Mouse (Mus musculus) inflammation-experienced regulatory T-cells, adult 6 months (primary cell): ENCODE results near the gene Gatad2a. TPM values are rescaled to one million over a fixed set of nuclear protein-coding genes. Genes with fewer than 3 reads are reported as not detected.

ENCODE experiments used
- ATAC-seq: one replicate; pipeline ENCODE4 v1.8.0; 2017
- polyA plus RNA-seq, 3 experiments: library from polyadenylated mRNA; unstranded; fragments of 100-300 nt; shearing (Covaris generic); gene quantifications; one replicate each; pipeline ENCODE4 v1.2.1; 2017

Gatad2a gene
- polyA plus RNA-seq, 3 experiments from 2014 or later, result 20.1 to 29.0 (median 23.2) TPM

- no peak for ATAC-seq
Observed at GRCm38 (mm10) chr8:69936050-69936794, 60.0 kb downstream of the Gatad2a start.

- ATAC-seq, result no peak
Observed at GRCm38 (mm10) chr8:69935431-69935830, 60.8 kb downstream of the Gatad2a start.

DNA sequence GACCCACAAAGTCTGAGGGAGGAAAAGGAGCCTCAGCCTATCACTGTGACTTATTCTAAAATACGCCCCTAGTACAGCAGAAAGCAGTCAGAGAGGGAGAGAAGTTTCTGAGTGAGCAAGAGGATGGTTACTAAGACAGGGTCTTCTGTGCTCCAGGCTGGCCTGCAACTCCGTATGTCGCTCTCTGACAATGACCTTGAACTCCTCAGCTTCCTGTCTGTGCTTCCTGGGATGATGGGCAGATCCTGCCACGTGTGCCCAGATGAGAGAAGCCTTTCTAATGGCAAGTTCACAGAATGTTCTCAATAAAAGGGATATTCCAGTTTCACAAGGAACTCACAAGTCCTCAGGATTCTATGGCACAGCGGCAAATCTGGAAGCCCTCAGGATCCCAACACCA, 61.6 kb downstream of the Gatad2a start:
- ATAC-seq, result no peak

DNA sequence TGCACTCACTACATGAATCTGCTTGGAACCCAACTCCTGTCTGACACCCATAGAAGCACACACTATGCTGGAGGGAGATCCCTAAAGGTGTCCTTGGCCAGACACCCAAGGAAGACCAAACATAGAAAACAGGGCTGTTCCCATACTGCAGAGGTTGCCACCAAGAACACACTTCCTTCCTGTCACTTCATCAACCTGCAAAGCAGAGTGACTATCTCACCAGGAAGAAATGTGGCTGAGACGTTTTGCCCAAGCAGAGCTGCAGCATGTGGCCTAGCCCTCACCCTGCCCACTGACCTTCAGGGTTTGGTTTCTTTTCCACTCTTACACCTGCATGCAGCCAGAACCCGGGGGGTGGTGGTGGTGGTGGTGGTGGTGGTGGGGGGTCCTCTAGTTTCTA, 62.4 kb downstream of the Gatad2a start:
- peak; percentile 33 for ATAC-seq

DNA sequence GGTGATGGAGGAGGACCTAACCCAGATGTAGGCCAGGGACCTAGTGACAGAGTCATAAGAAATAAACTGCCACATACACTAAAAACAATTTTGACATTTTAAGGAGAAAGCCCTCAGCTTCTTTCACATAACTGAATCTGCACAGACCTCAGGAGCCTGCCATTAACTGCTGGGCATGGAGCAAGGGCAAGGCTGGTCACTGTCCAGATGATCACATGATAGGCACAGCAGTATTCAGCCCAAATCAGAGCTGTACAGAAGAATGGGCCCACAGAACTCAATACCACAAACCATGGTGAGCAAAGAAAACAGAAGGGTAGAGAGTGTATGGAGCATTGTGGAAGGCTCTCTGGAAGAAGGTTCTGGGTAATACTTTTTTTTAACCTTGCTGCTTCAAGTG, 69.3 kb downstream of the Gatad2a start:
- no peak for ATAC-seq

DNA sequence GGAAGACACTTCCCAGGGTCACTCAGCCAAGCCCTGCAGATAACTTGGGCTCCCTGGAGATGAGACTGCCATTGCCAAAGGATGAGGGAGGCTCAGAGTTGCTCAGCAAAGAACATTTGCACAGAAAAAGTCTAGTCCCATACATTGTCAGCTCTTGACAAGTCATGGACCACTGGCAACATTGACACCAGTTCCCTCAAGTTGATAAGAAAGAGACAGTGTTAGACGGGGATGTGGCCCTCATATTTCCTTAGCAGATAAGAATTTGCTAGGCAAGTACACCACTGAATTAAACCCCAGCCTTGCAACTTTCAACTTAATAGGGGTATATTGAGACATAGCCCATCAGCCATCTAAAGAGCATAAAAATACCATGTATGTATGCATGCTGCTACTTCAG, 72.2 kb downstream of the Gatad2a start:
- ATAC-seq, result no peak

GRCm38 (mm10) chr8:69921141-69921540, 75.0 kb downstream of the Gatad2a start:
- ATAC-seq, result no peak

- peak; percentile 92 for ATAC-seq
Observed at GRCm38 (mm10) chr8:69919876-69920662, 76.1 kb downstream of the Gatad2a start.

- peak; percentile 72 for ATAC-seq
Observed at GRCm38 (mm10) chr8:69919010-69919409, 77.2 kb downstream of the Gatad2a start.

- no peak for ATAC-seq
Observed at GRCm38 (mm10) chr8:69918506-69918905, 77.7 kb downstream of the Gatad2a start.

DNA sequence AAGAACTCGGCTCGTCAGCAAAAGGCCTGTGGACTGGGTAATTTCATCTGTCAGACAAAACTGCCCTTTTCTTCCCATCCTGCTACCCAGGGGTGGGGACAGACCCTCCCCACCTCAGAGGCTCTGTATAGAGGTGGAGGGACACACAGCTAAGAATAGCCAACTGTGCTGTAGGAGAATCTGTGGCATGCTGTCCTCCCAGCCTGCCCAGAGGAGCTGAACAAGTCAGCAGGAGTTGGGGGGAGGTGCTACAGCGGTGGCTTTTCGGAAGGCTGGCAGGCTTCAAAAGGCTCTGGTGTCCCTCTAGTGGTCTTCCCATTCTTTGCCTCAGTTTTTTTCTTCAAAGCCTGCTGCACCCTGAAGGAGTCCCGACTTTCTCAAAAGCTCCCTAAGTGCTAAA, 80.4 kb downstream of the Gatad2a start:
- no peak for ATAC-seq

GRCm38 (mm10) chr8:69914526-69914925, 81.7 kb downstream of the Gatad2a start:
- ATAC-seq, result no peak

DNA sequence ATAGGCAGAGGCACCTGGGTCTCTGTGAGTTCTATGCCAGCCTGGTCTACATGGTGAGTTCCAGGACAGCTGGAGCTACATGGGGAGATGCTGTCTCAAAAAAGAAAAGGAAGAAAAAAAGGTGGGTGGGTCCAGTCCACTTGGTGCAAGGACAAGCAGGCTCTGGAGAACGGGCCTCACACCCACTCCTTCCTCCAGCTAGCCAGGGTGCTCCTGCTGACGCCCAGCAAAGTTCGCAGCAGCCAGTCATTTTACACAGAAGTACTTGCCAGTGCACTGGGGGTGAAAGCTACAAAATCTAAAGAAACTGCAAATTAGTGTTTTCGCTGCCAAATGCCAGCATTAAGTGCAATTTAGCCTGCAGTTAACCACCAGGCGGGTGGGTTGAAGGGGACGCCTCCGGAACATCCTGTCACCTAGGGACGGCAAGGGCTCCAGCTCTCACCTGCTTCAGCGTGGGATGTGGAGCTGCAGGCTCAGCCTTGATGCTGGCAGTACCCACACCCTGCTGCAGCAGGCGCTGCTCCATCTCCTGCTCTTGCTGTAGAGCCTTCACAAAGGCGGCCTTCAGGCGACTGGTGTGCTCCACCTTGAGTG, 83.6 kb downstream of the Gatad2a start:
- ATAC-seq, result no peak

- no peak for ATAC-seq
Observed at GRCm38 (mm10) chr8:69911917-69912316, 84.3 kb downstream of the Gatad2a start.

DNA sequence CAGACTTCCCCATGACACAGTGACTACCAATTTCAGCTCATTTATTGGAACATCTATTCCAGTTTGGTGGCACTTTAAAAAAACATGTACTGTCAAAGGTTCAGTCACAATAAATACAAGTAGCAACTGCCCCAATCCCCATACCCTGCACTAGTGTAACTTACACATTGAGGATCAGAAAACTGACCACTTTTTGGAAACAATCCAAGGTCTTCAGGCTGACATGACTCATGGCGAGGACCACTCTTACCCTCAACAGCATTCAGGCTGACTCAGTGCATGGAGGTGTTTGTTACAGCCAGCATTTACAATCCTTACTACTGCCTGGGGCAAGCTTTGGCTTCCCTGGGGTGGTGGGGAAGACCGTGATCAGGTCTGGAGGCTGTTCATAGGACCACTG, 89.1 kb downstream of the Gatad2a start:
- ATAC-seq, result no peak

GRCm38 (mm10) chr8:69906260-69906659, 89.9 kb downstream of the Gatad2a start:
- no peak for ATAC-seq

GRCm38 (mm10) chr8:69904096-69904495, 92.1 kb downstream of the Gatad2a start:
- ATAC-seq, result no peak

- peak; percentile 66 for ATAC-seq
Observed at GRCm38 (mm10) chr8:69903063-69903542, 93.1 kb downstream of the Gatad2a start.

- ATAC-seq, result peak; percentile 29
Observed at GRCm38 (mm10) chr8:69902163-69903062, 93.8 kb downstream of the Gatad2a start, which contains the start of the genes Tssk6, Ndufa13 and Yjefn3. Gene Tssk6, plus strand, starts transcription at chr8:69902184. Gene Ndufa13, minus strand, starts transcription at chr8:69902558. Gene Yjefn3, minus strand, starts transcription at chr8:69902712.

DNA sequence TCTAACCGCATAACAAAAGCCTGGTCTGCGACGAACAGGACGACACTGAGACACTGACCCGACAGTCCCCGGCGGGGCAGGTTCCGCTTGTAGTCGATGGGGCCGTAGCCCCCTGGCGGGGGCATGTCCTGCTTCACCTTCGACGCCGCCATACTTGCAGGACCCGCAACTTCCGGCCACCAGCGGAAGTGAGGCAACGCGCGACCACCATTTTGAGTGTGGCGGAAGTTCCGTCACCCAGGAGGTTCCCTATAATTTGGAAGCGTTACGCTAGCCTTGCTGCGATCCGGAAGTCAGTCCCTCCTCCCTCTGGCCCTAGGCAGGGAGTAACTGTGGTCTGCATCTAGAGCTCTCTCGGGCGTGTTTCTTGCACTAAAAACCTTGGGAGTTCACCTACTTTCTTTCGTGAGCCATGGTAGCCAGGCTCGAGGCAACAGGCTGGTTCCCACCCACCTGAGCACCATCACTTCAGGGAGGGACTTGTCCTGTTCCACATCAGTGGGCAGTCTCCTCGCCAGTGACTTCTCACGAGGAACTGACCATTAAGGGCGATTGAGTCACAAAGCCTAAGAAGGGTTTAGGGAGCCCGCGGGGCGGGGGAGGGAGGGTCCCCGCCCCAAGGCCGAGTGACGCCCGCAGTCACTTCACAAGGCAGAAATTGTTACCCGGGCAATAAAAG, 94.6 kb downstream of the Gatad2a start:
- peak; percentile 71 for ATAC-seq

GRCm38 (mm10) chr8:69900895-69901451, 95.2 kb downstream of the Gatad2a start:
- peak; percentile 35 for ATAC-seq
